Mouse (Mus musculus) heart, embryonic 10.5 days (tissue): ENCODE measurements around the gene Mogat2. TPM values are rescaled to one million over a fixed set of nuclear protein-coding genes. Genes with fewer than 3 reads are reported as not detected.

Source experiments
- DNase-seq: peaks from one replicate; pipeline ENCODE4 v3.0.0-alpha.2; 2017; ENCODE audit warnings: low spot score
- H3K27ac ChIP-seq: fragments of 300-500 bp; sonication (generic); 2 replicates; pipeline ENCODE4 v1.5.1; 2016; ENCODE audit warnings: mild to moderate bottlenecking
- H3K27me3 ChIP-seq: fragments of 300-500 bp; sonication (generic); 2 replicates; pipeline ENCODE4 v1.6.1; 2016; ENCODE audit warnings: mild to moderate bottlenecking; ENCODE audit not compliant: poor library complexity, insufficient read depth, severe bottlenecking
- H3K36me3 ChIP-seq: fragments of 300-500 bp; sonication (generic); 2 replicates; pipeline ENCODE4 v1.6.1; 2016; ENCODE audit warnings: mild to moderate bottlenecking, moderate library complexity
- H3K4me1 ChIP-seq: fragments of 300-500 bp; sonication (generic); 2 replicates; pipeline ENCODE4 v1.6.1; 2016; ENCODE audit warnings: mild to moderate bottlenecking
- H3K4me3 ChIP-seq: fragments of 300-500 bp; sonication (generic); 2 replicates; pipeline ENCODE4 v1.5.1; 2016; ENCODE audit warnings: mild to moderate bottlenecking, moderate library complexity
- H3K9me3 ChIP-seq: fragments of 300-500 bp; sonication (generic); 2 replicates; pipeline ENCODE4 v1.6.1; 2016; ENCODE audit warnings: mild to moderate bottlenecking, moderate library complexity
- WGBS: fragments of 180-500 bp; shearing (Covaris S2); methylation state at CpG from one replicate; pipeline ENCODE4 v1.1.7; 2016; 5-methylcytosine and 5-hydroxymethylcytosine counted together
- polyA plus RNA-seq: library from polyadenylated mRNA; unstranded; fragments of >200 nt; fragmentation: Nextera tagmentation; extraction: Ambion mirVana; gene quantifications from 2 replicates; pipeline ENCODE4 v1.2.1, GENCODE M21; 2016

The Mogat2 gene
- polyA plus RNA-seq, 1 experiment from 2014 or later = 30.6 TPM

- no peak for DNase-seq
These were observed 25.1 kb upstream of the Mogat2 start for GRCm38 (mm10) chr7:99263509-99263908.

GRCm38 (mm10) chr7:99261900-99262299, 23.5 kb upstream of the Mogat2 start:
- no peak overlapping the region for H3K4me3 ChIP-seq
- H3K27ac ChIP-seq = no peak overlapping the region
- H3K27me3 ChIP-seq = peaks cover 27% of the 10 kb centered on the region
- no peaks in the 10 kb centered on the region for H3K9me3 ChIP-seq
- H3K4me1 ChIP-seq = no peaks in the 10 kb centered on the region
- WGBS = 63% methylated on average over 3 of the region's 3 CpGs
- no peak for DNase-seq
- H3K36me3 ChIP-seq = no peaks in the 10 kb centered on the region

More at GRCm38 (mm10) chr7:99263509-99263908, 25.1 kb upstream of the Mogat2 start:
- Histone ChIP-seq H3K27ac (no peak overlapping the region), H3K4me1 (peaks cover 16% of the 10 kb centered on the region), H3K9me3 (no peaks in the 10 kb centered on the region), H3K27me3 (peaks cover 43% of the 10 kb centered on the region), H3K36me3 (no peaks in the 10 kb centered on the region), H3K4me3 (no peak overlapping the region)
- WGBS = 56% methylated on average over 4 of the region's 4 CpGs

DNA sequence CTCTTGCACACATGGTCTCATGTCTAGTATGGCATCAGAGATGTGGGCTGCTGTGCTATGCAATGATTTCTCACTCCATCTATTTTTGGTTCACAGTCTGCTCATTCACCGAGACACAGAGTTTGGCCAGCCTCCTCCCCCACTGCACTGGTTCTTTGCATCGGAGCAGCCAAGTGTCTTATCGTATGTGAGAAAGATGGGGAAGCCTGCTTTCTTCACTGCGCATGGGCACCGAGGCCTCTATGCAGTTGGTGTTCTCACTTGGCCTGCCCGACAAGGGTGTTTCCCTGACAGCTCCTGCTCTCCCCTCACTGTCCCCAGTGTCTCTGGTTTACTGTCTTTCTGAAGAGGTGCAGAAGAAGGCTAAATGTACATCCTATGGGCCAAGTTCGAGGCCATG, 16.6 kb upstream of the Mogat2 start:
- no peaks in the 10 kb centered on the region for H3K36me3 ChIP-seq
- no peak overlapping the region for H3K27ac ChIP-seq
- H3K4me3 ChIP-seq = no peak overlapping the region
- peaks cover 22% of the 10 kb centered on the region; the same call in 1 of the 2 replicates for H3K27me3 ChIP-seq
- DNase-seq = no peak
- peaks cover 14% of the 10 kb centered on the region for H3K4me1 ChIP-seq
- WGBS = 50% methylated on average over 7 of the region's 7 CpGs
- no peaks in the 10 kb centered on the region for H3K9me3 ChIP-seq

- DNase-seq = no peak
- Histone ChIP-seq H3K36me3 (no peaks in the 10 kb centered on the region), H3K4me3 (no peak overlapping the region), H3K27ac (no peak overlapping the region), H3K4me1 (peaks cover 17% of the 10 kb centered on the region), H3K9me3 (no peaks in the 10 kb centered on the region), H3K27me3 (peaks cover 40% of the 10 kb centered on the region)
- 18% methylated on average over 9 of the region's 9 CpGs for WGBS
These were observed 12.0 kb upstream of the Mogat2 start for GRCm38 (mm10) chr7:99250386-99250785.

DNA sequence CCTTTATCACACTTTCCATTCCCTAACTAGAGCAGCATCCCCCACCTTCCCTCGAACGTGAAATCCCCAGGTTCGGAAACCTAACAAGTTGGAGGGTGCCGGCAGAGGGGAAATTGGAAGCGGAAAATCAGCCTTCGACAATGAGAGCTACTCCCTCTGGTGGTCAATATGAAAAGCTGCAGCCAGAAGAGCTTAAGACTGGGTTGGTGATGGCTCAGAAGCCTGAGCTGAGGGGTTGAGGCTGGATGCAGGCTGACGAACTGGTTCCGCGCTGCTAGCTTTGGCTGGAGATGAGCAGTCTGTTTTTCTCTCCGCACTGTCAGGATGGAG, 11.1 kb upstream of the Mogat2 start:
- WGBS = 1% methylated on average over 10 of the region's 10 CpGs
- DNase-seq = no peak
- H3K36me3 ChIP-seq = no peaks in the 10 kb centered on the region
- H3K27me3 ChIP-seq = peaks cover 40% of the 10 kb centered on the region
- H3K9me3 ChIP-seq = no peaks in the 10 kb centered on the region
- peak overlapping the region; percentile 60 for H3K4me3 ChIP-seq
- H3K27ac ChIP-seq = no peak overlapping the region
- H3K4me1 ChIP-seq = 0 out of 2 replicates have a peak, but pooled peaks cover 9% of the 10 kb centered on the region

DNA sequence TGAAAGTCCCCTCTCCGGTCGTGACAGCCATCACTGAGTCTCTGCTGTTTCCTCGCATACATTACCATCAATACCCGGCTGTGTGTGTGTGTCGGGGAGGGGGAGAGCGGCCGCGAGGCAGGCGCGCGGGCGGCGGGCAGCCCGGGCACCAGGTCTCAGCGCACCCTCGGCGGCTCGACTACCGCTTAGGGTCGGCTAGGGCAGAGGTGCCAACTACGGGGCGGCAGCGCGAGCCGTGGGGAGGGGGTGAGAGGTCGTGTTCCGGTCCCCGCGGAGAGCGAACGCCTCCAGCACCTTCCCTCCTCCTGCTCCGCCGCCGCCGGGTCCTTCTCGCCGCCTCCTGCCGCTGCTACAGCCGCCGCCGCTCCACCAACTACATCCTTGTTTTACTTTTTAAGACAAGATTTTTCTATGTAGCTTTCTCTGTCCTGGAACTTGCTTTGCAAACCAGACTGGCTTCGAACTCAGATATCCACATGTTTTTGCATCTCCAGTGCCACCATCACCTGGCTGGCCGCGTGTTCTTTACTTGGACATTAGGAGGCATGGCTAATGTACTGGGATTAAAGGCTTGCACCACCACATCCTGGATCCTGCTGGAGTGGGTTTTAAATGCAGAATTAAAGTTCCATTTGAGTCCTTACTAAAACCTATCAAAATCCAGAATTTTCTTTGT, 10.6 kb upstream of the Mogat2 start:
- Histone ChIP-seq H3K9me3 (no peaks in the 10 kb centered on the region), H3K27me3 (peaks cover 40% of the 10 kb centered on the region), H3K4me1 (0 out of 2 replicates have a peak, but pooled peaks cover 8% of the 10 kb centered on the region), H3K27ac (peak overlapping the region; percentile 63), H3K36me3 (no peaks in the 10 kb centered on the region), H3K4me3 (peak overlapping the region; percentile 60)
- WGBS = 1% methylated on average over 44 of the region's 44 CpGs
- DNase-seq = no peak

- 0 out of 2 replicates have a peak, but pooled peaks cover 8% of the 10 kb centered on the region for H3K4me1 ChIP-seq
- peaks cover 40% of the 10 kb centered on the region for H3K27me3 ChIP-seq
- WGBS = 38% methylated on average over 5 of the region's 5 CpGs
- no peak overlapping the region for H3K27ac ChIP-seq
- no peak for DNase-seq
- no peaks in the 10 kb centered on the region for H3K36me3 ChIP-seq
- no peaks in the 10 kb centered on the region for H3K9me3 ChIP-seq
- no peak overlapping the region for H3K4me3 ChIP-seq
These were observed 9.8 kb upstream of the Mogat2 start for GRCm38 (mm10) chr7:99248157-99248742.

- 94% methylated on average over 11 of the region's 11 CpGs for WGBS
- no peak overlapping the region for H3K27ac ChIP-seq
- no peak for DNase-seq
These were observed 3.7 kb upstream of the Mogat2 start for GRCm38 (mm10) chr7:99242097-99242496.

DNA sequence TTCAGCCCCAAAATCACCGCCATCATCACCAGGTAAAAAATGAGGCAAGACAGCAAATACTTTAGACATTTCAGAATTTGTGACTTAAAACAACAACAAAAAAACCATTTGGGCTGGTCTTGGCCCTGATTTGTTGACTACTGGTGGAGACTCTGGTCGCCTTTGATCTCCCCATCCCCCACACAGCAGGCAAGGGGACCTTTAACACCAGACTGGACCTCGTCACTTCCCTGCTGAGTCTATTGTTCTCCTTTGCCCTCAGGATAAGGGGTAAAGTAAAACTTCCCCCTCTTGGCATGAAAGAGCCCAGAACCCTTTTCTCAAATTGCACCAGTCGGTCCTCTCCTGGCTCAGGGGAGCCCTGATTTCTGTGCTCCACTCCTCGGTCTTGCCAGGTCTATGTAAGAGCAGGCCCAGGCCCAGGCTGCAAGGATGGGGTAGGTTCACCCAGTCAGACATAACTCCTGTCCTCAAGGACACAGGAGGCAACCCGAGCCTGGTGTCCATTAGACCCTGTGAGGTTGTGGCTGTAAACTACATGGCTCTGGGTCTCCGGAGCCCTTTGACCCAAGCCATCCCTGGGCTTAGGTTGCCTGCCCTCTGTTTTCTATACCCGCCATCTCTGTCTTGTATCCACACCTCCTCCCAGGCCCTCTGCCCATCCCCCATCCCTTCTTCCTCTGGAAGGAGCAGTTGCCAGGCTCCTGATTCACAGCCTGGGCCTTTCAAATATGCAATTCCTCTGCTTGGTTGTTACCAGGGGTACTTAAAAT, 1.3 kb downstream of the Mogat2 start:
- DNase-seq = no peak
- H3K36me3 ChIP-seq = no peaks in the 10 kb centered on the region
- H3K4me3 ChIP-seq = 0 out of 2 replicates have a peak overlapping the region, but pooled peaks have one; percentile 55
- no peaks in the 10 kb centered on the region for H3K9me3 ChIP-seq
- peaks cover 21% of the 10 kb centered on the region for H3K4me1 ChIP-seq
- peak overlapping the region; percentile 79 for H3K27ac ChIP-seq
- WGBS = 25% methylated on average over 8 of the region's 8 CpGs
- H3K27me3 ChIP-seq = peaks cover 18% of the 10 kb centered on the region; the same call in 1 of the 2 replicates

More at GRCm38 (mm10) chr7:99242097-99242496, 3.7 kb upstream of the Mogat2 start:
- Histone ChIP-seq H3K4me1 (peaks cover 17% of the 10 kb centered on the region), H3K4me3 (no peak overlapping the region), H3K27me3 (peaks cover 18% of the 10 kb centered on the region; the same call in 1 of the 2 replicates), H3K36me3 (no peaks in the 10 kb centered on the region), H3K9me3 (no peaks in the 10 kb centered on the region)

- WGBS = 53% methylated on average over 2 of the region's 2 CpGs
- no peak for DNase-seq
- Histone ChIP-seq H3K4me1 (peaks cover 21% of the 10 kb centered on the region), H3K27me3 (peaks cover 18% of the 10 kb centered on the region; the same call in 1 of the 2 replicates), H3K27ac (no peak overlapping the region), H3K36me3 (peaks cover 2% of the 10 kb centered on the region; the same call in 1 of the 2 replicates), H3K9me3 (no peaks in the 10 kb centered on the region), H3K4me3 (no peak overlapping the region)
These were observed 2.8 kb downstream of the Mogat2 start for GRCm38 (mm10) chr7:99235657-99236056.

DNA sequence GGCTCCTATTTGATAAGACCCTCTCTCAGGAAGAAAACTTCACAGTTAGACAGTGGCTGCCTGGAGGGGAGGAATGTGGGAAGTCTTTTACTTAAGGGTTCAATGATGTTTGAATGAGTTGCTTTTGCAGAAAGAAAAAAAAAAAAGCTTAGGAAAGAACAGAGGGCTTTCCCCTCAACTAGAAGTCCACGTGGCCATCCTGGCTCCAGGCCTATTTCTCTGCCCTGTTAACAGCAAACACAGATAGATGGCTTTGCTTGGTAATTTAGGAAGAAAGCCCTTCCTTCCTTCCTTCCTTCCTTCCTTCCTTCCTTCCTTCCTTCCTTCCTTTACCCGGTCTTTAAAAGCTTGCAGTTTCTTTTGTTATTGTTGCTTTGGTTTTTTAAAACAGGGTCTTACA, 3.5 kb downstream of the Mogat2 start:
- Histone ChIP-seq H3K27me3 (peaks cover 18% of the 10 kb centered on the region; the same call in 1 of the 2 replicates), H3K4me3 (no peak overlapping the region), H3K4me1 (peaks cover 22% of the 10 kb centered on the region), H3K9me3 (no peaks in the 10 kb centered on the region), H3K36me3 (peaks cover 2% of the 10 kb centered on the region), H3K27ac (0 out of 2 replicates have a peak overlapping the region, but pooled peaks have one; percentile 25)
- DNase-seq = no peak
- 47% methylated on average over 2 of the region's 2 CpGs for WGBS

- no peak for DNase-seq
- peaks cover 22% of the 10 kb centered on the region for H3K4me1 ChIP-seq
- 66% methylated on average over 6 of the region's 6 CpGs for WGBS
- no peaks in the 10 kb centered on the region for H3K27me3 ChIP-seq
- H3K36me3 ChIP-seq = peaks cover 2% of the 10 kb centered on the region
- no peak overlapping the region for H3K4me3 ChIP-seq
- no peak overlapping the region for H3K27ac ChIP-seq
- H3K9me3 ChIP-seq = no peaks in the 10 kb centered on the region
These were observed 5.8 kb downstream of the Mogat2 start for GRCm38 (mm10) chr7:99232571-99232970.
